Mouse (Mus musculus): ENCODE results near the gene Tnfsfm13.

DNA sequence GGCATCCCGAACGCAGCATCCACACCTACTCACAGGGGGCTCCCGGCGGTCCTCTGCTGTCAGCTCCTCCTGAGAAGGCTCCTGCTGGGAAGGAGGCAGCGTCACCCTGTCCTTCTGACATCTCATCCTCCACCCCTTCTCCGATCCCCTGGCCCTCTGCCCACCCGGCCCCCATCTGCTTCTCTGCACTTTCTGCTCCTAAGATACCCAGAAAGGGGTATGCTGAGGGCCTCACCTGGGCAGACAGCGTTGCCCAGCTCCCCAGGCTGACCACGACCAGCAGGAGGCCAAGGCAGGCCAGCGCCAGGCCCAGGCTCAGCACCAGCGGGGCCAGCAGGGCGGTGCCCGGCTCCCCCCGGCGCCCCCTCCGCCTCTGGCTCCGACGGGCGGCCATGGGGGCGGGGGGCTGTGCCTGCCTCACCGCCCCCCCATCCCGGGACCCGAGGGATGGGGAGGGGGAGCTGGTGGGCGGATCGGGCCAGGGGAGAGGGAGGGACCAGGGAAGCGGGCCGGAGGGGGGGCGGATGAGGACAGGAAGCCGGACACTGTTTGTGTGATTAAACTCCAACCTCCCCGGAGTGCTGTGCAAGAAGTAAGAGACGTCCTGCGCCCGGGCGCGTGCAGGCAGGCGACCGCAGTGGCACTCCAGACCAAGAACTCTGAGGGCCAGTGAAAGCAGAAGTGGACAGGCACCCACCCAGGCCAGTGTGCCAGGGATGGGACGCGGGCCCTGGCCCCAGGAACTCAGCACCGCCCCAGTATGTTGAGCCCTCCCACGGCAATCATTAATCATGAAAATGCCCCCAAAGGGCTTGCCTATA is at the start of gene Tnfsfm13, which contains the start of gene Tnfsf12:
- TF ChIP-seq CTCF (IDR thresholded peaks at IDR 0.05; ENCODE audit: insufficient read depth, low read depth, low read length) = no peak
- no peak for TF ChIP-seq POLR2A (IDR thresholded peaks at IDR 0.05; ENCODE audit: insufficient read depth, low read depth, low read length)
